Mouse (Mus musculus) c-Kit-negative CD71-positive TER-119-positive erythroid progenitor cells, embryonic 14.5 days (primary cell): ENCODE results near the gene Nrbf2.

ENCODE experiments used
- DNase-seq: peaks from one replicate; pipeline ENCODE4 v3.0.0-alpha.2; 2013; ENCODE audit warnings: low read depth, low spot score

Nrbf2 gene

GRCm38 (mm10) chr10:67285176-67285814 lies at the start of gene Nrbf2:
Nrbf2 (minus strand) TSS chr10:67285305.
- DNase-seq, result peak; percentile 86

DNA sequence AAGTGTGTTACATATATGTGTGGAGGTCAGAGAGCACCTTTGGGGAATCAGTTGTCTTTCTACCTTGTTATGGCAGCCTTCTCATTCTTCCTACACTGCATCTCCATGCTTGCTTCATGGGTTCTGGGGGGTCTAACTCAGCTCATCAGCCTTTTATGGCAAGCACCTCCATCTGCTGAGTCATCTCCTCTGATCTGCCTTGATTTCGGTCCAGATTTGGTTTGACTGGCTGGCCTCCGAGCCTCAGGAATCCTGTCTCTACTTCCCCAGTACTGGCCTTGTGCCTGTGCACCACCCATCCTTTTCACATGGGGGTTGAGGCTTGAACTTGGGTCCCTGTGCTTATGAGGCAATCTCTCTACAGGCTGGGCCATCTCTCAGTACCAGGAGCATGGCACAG lies 45.5 kb upstream of the Nrbf2 start:
- no peak for DNase-seq

- DNase-seq, result no peak
Measured at GRCm38 (mm10) chr10:67329661-67330060, 44.6 kb upstream of the Nrbf2 start.

GRCm38 (mm10) chr10:67328208-67328607 lies 43.1 kb upstream of the Nrbf2 start:
- no peak for DNase-seq

DNA sequence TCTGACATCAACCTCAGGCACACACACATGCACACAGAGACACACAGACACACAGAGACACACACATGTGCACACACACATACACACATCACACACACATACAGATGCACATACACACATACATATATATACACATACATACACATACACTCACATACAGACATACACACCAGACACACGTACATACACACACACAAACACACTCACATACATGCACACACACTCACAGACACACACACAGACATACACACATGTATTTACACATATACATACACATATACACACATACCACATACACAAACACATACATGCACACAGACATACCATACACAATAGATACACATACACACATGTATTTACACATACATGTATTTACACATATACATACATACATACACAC lies 38.9 kb upstream of the Nrbf2 start:
- DNase-seq, result no peak

- DNase-seq, result no peak
Measured at GRCm38 (mm10) chr10:67321396-67321795, 36.3 kb upstream of the Nrbf2 start.

DNA sequence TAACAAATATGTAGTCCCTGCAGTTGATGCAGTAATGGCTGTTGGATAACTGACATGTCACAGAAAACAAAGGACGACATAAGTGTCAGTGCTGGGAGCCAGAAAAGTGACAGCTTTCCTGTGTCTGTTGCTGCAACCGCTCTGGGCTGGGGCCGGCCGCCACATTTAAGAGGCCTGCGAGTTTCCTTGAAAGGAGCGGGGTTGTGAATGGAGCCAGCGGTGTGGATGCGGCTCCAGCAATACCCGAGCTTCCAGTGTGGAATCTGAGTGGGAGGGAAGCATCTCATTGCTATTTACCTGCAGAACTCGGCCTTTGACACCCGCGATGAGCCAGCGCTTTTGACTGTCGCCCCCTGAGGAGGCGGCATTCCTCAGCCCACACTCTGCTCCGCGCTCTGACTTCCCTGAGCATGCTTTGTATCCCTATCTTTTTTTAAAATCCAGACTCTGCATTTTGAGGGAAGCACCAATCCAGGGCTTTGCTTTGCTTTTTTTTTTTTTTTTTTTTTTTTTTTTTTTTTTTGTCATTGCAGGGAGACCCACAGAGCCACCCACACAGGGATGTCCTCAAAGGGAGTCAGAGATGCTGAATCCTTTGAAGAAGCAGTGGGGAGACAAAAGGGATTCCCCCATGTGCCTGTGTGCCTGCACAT lies 35.2 kb upstream of the Nrbf2 start:
- no peak for DNase-seq

DNA sequence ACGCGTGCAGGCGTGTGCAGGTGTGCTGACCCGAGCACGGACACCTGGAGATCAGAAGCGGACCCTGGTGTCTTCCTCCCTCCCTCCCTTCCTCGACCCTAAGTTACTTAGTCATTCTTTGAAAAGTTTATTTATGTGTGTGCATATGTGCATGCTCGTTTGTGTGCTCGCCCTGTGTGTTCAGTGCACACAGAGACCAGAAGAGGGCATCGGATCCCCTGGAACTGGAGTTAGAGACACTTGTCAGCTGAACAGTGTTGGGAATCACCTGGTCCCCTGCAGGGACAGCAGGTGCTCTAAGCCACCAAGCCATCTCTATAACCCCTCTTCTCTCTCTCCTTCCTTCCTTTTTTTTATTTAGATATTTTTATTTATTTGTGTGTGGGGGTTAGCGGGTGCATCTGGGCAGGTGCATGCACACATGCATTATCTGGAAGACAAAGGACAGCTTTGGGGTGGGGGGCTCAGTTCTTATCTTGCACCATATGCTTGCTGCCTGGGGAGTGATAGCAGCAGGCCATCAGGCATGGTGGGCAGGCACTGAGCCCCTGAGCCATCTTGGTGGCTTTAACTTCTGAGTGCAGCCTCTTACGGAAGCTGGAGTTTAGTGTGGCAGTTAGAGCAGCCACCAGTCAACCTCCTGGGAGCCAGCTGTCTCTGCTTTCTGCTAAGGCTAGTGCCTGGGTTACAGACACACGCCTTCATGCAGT lies 34.1 kb upstream of the Nrbf2 start:
- no peak for DNase-seq

DNA sequence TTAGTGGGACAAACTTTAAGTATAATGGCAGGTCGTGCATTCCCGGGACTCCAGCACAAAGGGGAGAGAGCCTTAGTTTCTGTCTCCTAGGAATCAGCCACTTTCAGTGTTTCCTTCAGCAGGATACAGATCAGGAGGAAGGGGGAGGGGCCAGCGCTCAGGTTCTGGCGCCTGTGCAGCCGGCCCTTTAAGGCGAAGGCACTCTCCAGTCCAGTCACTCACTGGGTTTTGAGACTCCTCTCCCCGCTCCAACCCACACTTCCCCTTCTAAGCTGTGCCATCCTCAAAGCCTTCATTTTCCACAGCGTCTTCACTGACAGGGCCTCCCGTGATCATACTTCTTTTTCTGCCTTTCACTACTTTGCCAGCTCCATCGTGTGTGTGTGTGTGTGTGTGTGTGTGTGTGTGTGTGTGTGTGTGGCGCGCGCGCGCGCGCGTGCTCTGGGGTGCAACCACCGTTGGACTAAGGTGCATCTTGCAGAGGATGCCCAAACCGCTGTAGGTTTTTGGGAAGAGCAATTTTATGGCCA lies 32.9 kb upstream of the Nrbf2 start:
- DNase-seq, result no peak

DNA sequence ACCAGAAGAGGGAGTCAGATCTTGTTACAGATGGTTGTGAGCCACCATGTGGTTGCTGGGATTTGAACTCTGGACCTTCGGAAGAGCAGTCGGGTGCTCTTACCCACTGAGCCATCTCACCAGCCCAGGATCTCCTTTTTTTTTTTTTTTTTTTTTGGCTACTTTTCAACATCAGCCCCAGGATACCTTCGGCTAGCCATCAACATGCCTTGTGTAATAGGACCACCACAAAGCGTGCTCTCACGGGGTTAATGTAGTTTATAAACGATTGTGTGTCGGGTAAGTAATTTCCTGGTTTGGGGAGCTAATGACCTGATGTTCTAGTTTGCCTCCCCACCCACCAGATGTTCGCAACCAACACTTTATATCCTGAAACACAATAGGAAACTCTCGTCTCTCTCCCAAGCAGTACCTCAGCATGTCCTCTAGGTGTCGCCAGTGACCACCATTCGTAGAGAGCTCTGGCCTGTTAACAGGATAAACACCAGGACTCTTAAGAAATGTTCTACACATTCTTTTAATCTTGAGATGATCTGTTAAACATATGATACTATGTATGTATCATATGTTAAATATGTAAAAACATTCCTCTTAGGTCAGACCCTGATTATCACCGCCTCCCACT lies 29.8 kb upstream of the Nrbf2 start:
- peak; percentile 24 for DNase-seq

GRCm38 (mm10) chr10:67312456-67312855 lies 27.4 kb upstream of the Nrbf2 start:
- DNase-seq, result no peak

GRCm38 (mm10) chr10:67311277-67311959 lies 26.3 kb upstream of the Nrbf2 start:
- no peak for DNase-seq

- DNase-seq, result no peak
Measured at GRCm38 (mm10) chr10:67309483-67310138, 24.5 kb upstream of the Nrbf2 start.

DNA sequence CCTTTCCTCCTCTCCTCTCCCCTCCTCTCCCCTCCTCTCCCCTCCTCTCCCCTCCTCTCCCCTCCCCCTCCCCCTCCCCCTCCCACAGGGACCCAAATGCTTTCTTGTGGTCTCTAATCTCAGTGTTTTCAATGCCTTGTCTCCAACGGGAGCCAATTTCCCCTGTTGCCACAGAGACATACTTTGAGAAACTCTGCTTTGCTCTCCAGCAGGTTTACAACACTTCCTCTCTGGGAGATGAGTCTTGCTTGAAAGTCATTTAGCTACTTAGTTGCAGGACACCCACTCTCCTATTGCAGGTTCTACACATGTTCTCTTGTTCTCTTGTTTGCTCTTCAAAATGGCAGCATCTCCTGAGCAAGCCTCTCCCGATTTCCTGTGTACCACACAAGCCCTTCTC lies 17.2 kb upstream of the Nrbf2 start:
- no peak for DNase-seq

- no peak for DNase-seq
Measured at GRCm38 (mm10) chr10:67301046-67301445, 15.9 kb upstream of the Nrbf2 start.

DNA sequence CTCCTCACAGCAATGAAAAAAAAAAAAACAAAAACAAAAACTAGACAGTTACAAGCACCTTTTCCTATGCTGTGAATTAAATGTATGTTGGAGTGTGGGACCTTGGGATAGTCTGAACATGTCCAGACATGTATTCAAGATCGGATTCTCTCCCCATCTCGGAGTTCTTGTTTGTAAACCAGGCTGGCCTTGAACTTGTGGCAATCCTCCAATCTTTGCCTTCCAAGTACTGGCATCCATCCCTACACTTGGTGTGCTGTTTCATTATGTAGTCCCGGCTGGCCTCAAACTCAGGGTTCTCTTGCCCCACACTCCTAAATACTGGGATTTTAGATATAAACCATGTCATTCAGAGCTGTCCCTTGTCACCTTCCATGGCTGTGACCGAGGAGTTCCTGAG lies 14.2 kb upstream of the Nrbf2 start:
- no peak for DNase-seq

DNA sequence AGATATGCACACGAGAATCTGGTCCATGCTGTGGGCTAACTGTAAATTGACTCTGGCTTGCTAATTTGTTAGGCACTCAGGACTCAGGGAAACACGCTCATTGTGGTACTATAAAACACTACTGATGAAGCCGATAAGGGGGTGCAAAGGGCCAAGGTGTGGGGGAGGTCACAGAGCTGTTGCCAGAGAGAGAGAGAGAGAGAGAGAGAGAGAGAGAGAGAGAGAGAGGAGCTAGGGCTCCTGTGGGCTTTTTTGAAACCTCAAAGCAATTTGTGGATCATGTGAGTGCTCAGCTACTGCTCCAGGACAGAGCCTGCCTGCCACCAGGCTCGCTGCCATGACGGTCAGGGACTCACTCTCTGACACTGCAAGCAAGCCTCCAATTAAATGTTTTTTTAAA lies 13.8 kb upstream of the Nrbf2 start:
- no peak for DNase-seq

- no peak for DNase-seq
Measured at GRCm38 (mm10) chr10:67297175-67297855, 12.2 kb upstream of the Nrbf2 start.

GRCm38 (mm10) chr10:67296482-67297152 lies 11.5 kb upstream of the Nrbf2 start:
- DNase-seq, result no peak

- no peak for DNase-seq
Measured at GRCm38 (mm10) chr10:67295938-67296466, 10.9 kb upstream of the Nrbf2 start.
